Mouse (Mus musculus) mesoderm, embryonic 11.5 days (tissue): ENCODE measurements at regions not wholly inside any gene's neighbourhood (a gene's known extent, or its start where the extent isn't known, plus 50 kb on each side); places are given as distances from the start of the nearest gene placed in this dataset.
"Not testable (repeated sequence)": the region's sequence is repeated elsewhere in the genome, so short reads cannot be mapped to it uniquely, and the experiment has no call there.

ENCODE experiments used
- DNase-seq: peaks from one replicate; pipeline ENCODE4 v3.0.0-alpha.2; 2012; ENCODE audit warnings: low read depth, low spot score

GRCm38 (mm10) chrX:63991127-63991526, 160.9 kb downstream of the Gm6760 start:
- peak; percentile 12 for DNase-seq

GRCm38 (mm10) chrX:63972386-63972785, 179.6 kb downstream of the Gm6760 start:
- not testable (repeated sequence) for DNase-seq
